Mouse (Mus musculus) neural tube, embryonic 13.5 days (tissue): ENCODE data around the gene Atp8b4. TPM values are rescaled to one million over a fixed set of nuclear protein-coding genes. Genes with fewer than 3 reads are reported as not detected.

Experiments used
- ATAC-seq: fragments of 200-750 bp; cut with Nextera tagmentation; 2 replicates; pipeline ENCODE4 v1.8.0; 2017; ENCODE audit warnings: low read depth, mild to moderate bottlenecking, moderate TSS enrichment, moderate library complexity
- H3K27ac ChIP-seq: fragments of 300-500 bp; sonication (generic); replicated peaks from 2 replicates; pipeline ENCODE4 v1.5.1; 2015; ENCODE audit warnings: moderate library complexity, mild to moderate bottlenecking, inconsistent platforms
- H3K27me3 ChIP-seq: fragments of 300-500 bp; sonication (generic); 2 replicates; pipeline ENCODE4 v1.6.1; 2015; ENCODE audit warnings: mild to moderate bottlenecking, inconsistent platforms
- H3K36me3 ChIP-seq: fragments of 300-500 bp; sonication (generic); 2 replicates; pipeline ENCODE4 v1.6.1; 2015; ENCODE audit warnings: mild to moderate bottlenecking, inconsistent platforms
- H3K4me1 ChIP-seq: fragments of 300-500 bp; sonication (generic); replicated peaks from 2 replicates; pipeline ENCODE4 v1.6.1; 2015; ENCODE audit warnings: inconsistent platforms
- H3K4me2 ChIP-seq: fragments of 300-500 bp; sonication (generic); 2 replicates; pipeline ENCODE4 v1.6.1; 2015; ENCODE audit warnings: inconsistent platforms, mild to moderate bottlenecking, moderate library complexity
- H3K4me3 ChIP-seq: fragments of 300-500 bp; sonication (generic); 2 replicates; pipeline ENCODE4 v1.5.1; 2015; ENCODE audit warnings: mild to moderate bottlenecking, inconsistent platforms
- H3K9ac ChIP-seq: fragments of 300-500 bp; sonication (generic); 2 replicates; pipeline ENCODE4 v1.6.1; 2015; ENCODE audit warnings: moderate library complexity, mild to moderate bottlenecking, inconsistent platforms
- H3K9me3 ChIP-seq: fragments of 300-500 bp; sonication (generic); 2 replicates; pipeline ENCODE4 v1.6.1; 2016; ENCODE audit warnings: inconsistent platforms
- WGBS: fragments of 180-500 bp; shearing (Covaris S2); methylation state at CpG from one replicate; pipeline ENCODE4 v1.1.7; 2015; 5-methylcytosine and 5-hydroxymethylcytosine counted together
- polyA plus RNA-seq: library from polyadenylated mRNA; unstranded; fragments of >200 nt; fragmentation: Nextera tagmentation; extraction: Ambion mirVana; gene quantifications from 2 replicates; pipeline ENCODE4 v1.2.1, GENCODE M21; 2015

The Atp8b4 gene
- polyA plus RNA-seq, 1 experiment from 2014 or later: not detected

DNA sequence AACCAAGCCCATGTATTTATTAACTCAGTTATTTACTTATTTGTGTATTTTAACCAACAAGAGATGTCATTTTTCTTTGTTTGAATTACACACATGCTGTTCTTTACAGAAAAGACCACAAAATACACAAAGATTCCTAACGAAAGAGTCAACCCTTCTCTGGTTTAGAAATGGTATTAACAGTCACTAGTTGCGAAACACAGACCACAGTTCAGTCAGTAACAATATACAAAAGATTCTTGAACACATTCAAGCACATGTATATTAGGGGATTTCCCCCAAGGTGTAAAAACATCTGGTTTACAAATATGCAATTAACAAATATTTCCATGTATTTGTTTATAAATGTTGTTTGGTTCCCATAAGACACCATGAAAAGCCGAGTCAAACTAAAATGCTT lies 81.6 kb downstream of the Atp8b4 start:
- H3K27ac ChIP-seq: no peak overlapping the region
- no peak overlapping the region for H3K4me2 ChIP-seq
- no peak overlapping the region for H3K4me3 ChIP-seq
- ATAC-seq: no peak
- H3K27me3 ChIP-seq: no peaks in the 10 kb centered on the region
- H3K36me3 ChIP-seq: no peaks in the 10 kb centered on the region
- no peaks in the 10 kb centered on the region for H3K4me1 ChIP-seq
- WGBS: 92% methylated on average over 3 of the region's 3 CpGs
- no peaks in the 10 kb centered on the region for H3K9me3 ChIP-seq
- no peak overlapping the region for H3K9ac ChIP-seq

DNA sequence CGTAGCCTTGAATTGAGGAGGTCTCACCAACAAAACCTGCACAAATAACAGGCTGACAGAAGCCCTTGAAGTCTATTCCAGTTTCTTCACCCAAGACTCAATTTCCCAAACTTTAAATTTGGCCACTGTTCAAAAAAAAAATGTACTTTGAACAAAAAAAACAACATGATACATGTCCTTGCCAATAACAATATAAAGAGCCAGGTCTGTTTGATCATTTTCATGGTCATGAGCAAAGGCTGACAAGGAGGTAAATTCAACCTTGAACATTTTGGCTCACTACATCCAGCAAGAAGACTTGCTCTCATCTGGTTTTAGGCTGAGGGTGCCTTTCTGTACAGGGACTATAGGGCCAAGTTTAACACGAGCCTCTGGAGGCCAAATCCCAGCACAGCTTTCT lies 83.7 kb downstream of the Atp8b4 start:
- Histone ChIP-seq H3K27me3 (no peaks in the 10 kb centered on the region), H3K4me1 (no peaks in the 10 kb centered on the region), H3K9me3 (no peaks in the 10 kb centered on the region), H3K9ac (no peak overlapping the region), H3K36me3 (no peaks in the 10 kb centered on the region), H3K4me3 (no peak overlapping the region), H3K27ac (no peak overlapping the region), H3K4me2 (no peak overlapping the region)
- 80% methylated on average over 2 of the region's 2 CpGs for WGBS
- ATAC-seq: no peak

DNA sequence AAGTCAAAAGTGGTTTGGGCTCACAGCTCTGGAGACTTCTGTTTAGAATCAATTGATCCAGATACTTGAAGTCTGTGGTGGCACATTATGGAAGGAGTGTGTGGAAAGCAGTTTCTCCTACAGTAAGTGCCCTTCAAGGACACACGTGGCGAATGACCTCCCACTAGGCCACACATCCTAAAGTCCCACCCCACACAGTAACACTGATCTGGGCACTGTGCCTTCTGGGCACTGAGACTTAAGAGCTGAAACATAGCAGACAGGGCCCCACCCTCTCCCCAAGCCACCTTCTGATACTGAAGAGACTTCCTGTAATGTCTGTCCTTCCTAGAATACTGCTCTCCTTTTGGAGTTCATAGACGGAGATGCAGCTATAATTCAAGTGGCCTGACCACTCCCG lies 84.5 kb downstream of the Atp8b4 start:
- no peaks in the 10 kb centered on the region for H3K27me3 ChIP-seq
- H3K4me2 ChIP-seq: no peak overlapping the region
- 50% methylated on average over 4 of the region's 4 CpGs for WGBS
- H3K4me3 ChIP-seq: no peak overlapping the region
- no peaks in the 10 kb centered on the region for H3K4me1 ChIP-seq
- H3K27ac ChIP-seq: no peak overlapping the region
- H3K9ac ChIP-seq: no peak overlapping the region
- no peaks in the 10 kb centered on the region for H3K36me3 ChIP-seq
- H3K9me3 ChIP-seq: no peaks in the 10 kb centered on the region
- ATAC-seq: no peak

DNA sequence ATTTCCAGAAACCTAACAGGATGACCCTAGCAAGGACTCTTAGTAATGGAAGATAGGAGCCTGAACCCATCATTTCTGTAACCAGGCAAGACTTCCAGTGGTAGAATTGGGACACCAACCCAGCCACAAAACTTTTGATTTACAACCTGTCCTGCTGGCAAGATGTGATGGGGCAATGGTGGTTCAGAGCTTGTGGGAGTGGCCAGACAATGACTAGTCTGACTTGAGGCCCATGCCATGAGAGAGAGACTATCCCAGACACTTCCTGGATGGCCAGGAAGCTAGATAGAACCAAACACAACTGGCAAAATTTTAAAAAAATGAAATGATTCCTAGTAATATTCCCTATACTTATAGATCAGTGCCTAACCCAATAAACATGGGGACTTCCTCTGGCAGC lies 87.7 kb downstream of the Atp8b4 start:
- Histone ChIP-seq H3K9me3 (no peaks in the 10 kb centered on the region), H3K4me2 (no peak overlapping the region), H3K36me3 (no peaks in the 10 kb centered on the region), H3K27ac (no peak overlapping the region), H3K27me3 (no peaks in the 10 kb centered on the region), H3K4me1 (no peaks in the 10 kb centered on the region), H3K4me3 (no peak overlapping the region), H3K9ac (no peak overlapping the region)
- no peak for ATAC-seq

DNA sequence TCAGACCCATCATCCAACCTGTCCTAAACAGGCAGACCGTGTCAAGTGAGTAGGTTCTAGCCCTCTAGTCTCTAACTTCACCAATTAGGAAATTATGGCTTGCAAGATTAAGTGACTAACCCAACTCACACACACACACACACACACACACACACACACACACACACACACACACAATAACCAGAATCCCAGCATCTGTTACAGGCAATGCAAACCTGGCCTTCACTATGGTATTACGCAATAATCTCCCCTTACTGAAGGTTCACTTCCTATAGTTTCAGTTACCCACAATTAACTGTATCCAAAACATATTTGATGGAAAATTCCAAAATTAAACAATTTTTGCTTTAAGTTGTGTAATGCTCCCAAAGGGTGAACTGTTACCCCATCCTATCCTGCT lies 101.0 kb downstream of the Atp8b4 start:
- H3K9me3 ChIP-seq: no peaks in the 10 kb centered on the region
- H3K4me3 ChIP-seq: no peak overlapping the region
- no peak overlapping the region for H3K4me2 ChIP-seq
- no peaks in the 10 kb centered on the region for H3K36me3 ChIP-seq
- H3K9ac ChIP-seq: no peak overlapping the region
- no peak for ATAC-seq
- no peak overlapping the region for H3K27ac ChIP-seq
- 90% methylated on average over 2 of the region's 2 CpGs for WGBS
- H3K4me1 ChIP-seq: no peaks in the 10 kb centered on the region
- H3K27me3 ChIP-seq: no peaks in the 10 kb centered on the region

DNA sequence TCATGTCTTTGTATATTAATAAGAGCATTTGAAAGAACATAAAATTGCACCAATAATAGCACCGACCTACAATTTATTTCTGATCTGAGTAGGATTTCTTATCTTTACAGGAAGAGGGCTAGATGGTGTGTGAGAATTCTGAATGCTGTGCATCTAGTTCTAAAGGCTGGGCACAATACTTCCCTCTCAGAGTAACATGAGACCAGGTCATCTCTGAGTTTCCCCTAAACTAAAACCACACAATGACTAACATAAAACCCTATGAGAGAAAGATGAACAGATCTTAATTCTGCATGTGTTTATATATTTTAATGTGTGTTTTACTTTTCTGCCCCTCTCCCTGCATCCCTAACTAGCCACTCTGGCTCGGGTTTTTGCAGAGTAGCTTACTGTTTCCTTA lies 101.5 kb downstream of the Atp8b4 start:
- ATAC-seq: no peak
- Histone ChIP-seq H3K27me3 (no peaks in the 10 kb centered on the region), H3K4me1 (no peaks in the 10 kb centered on the region), H3K4me3 (no peak overlapping the region), H3K9me3 (no peaks in the 10 kb centered on the region), H3K9ac (no peak overlapping the region), H3K36me3 (no peaks in the 10 kb centered on the region), H3K4me2 (no peak overlapping the region), H3K27ac (no peak overlapping the region)
- WGBS: 82% methylated on average over 2 of the region's 2 CpGs

DNA sequence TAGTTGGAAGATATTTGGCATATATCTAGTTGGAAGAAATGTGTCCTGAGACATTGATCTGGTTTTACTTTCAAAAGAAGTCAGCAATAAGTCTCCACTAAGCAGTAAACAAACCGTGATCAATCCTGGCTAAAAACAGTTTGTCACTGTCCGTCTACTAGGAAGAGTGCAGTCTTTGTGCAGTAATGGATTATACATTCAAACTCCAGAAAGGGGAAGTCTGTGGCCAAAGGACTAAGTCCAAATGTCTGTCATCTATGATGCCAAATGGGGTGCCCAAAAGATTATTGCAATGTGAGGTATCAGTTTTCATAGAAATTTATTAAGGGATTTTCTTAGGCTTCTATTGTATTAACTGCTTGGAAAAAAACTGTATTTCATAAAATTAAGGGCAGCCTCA lies 102.3 kb downstream of the Atp8b4 start:
- ATAC-seq: no peak
- no peak overlapping the region for H3K4me3 ChIP-seq
- no peaks in the 10 kb centered on the region for H3K27me3 ChIP-seq
- no peaks in the 10 kb centered on the region for H3K4me1 ChIP-seq
- no peaks in the 10 kb centered on the region for H3K9me3 ChIP-seq
- H3K27ac ChIP-seq: no peak overlapping the region
- H3K9ac ChIP-seq: no peak overlapping the region
- H3K36me3 ChIP-seq: no peaks in the 10 kb centered on the region
- 78% methylated on average over 2 of the region's 2 CpGs for WGBS
- H3K4me2 ChIP-seq: no peak overlapping the region

DNA sequence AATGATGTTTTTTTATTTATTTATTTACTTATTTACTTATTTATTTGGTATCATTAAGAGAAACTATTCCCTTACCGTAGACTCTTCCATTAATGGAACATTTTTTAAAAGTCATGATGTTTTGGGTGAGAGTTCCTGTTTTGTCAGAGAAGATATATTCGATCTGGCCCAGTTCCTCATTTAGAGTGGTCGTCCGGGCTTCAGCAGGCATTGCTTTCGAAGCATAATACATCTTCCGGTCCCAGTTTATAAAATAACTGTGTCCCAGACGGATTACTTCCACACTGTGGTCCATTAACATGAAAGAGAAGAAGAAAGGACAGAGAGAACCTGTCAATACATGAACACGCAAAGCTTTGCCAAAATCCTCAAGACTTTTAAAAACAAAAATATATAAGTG lies 103.0 kb downstream of the Atp8b4 start:
- Histone ChIP-seq H3K4me3 (no peak overlapping the region), H3K4me1 (no peaks in the 10 kb centered on the region), H3K9me3 (no peaks in the 10 kb centered on the region), H3K9ac (no peak overlapping the region), H3K27ac (no peak overlapping the region), H3K4me2 (no peak overlapping the region), H3K27me3 (no peaks in the 10 kb centered on the region), H3K36me3 (no peaks in the 10 kb centered on the region)
- no peak for ATAC-seq
- WGBS: 83% methylated on average over 8 of the region's 8 CpGs

DNA sequence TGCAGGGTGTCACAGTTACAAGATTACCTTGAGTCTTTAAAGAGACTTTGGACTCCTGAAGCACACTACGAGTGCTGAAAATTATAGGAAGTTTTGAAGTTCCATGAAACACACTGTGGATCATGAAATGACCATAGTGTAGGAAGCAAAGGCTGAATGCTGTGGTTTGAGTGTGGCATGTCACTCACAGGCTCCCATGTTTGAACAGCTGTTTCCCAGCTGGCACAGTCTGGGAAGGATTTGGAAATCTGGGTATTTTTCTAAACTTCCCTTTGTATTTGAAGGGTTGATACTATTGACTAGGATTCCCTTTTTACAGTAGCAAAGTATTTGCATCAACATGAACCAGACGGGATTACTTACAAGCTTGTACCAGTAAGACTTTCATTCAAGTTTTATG lies 105.5 kb downstream of the Atp8b4 start:
- ATAC-seq: no peak
- H3K9me3 ChIP-seq: no peaks in the 10 kb centered on the region
- no peak overlapping the region for H3K4me2 ChIP-seq
- no peak overlapping the region for H3K9ac ChIP-seq
- H3K4me3 ChIP-seq: no peak overlapping the region
- H3K27me3 ChIP-seq: no peaks in the 10 kb centered on the region
- no peak overlapping the region for H3K27ac ChIP-seq
- no peaks in the 10 kb centered on the region for H3K36me3 ChIP-seq
- no peaks in the 10 kb centered on the region for H3K4me1 ChIP-seq
- 77% methylated on average over 2 of the region's 2 CpGs for WGBS

DNA sequence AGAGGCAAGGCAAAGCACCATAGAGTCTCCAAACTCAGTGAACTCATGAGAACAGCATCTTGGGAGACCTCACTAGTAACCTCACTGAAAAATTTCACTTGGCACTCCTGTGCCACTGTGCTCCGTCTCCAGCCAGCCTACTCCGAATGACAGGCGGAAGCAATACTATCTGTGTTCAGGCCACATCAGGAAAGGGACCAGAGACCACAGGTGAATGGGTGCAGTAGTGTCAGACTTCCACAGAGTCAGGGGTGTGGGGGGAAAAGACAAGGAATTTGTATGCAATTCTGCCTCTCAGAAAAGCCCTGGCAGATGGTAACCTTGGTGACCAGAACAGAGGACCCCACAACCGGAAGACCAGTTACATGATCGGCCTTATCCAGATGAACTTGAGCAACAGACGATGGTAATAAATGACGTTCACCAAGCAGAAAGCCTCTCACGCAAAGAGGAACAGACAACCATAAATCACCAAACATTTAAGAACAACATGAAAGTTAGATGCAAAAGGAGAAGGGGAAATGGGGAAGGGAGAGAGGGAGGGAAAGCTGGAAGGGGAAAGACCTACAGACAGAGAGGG lies 112.9 kb downstream of the Atp8b4 start:
- Histone ChIP-seq H3K27me3 (no peaks in the 10 kb centered on the region), H3K9ac (no peak overlapping the region), H3K27ac (no peak overlapping the region), H3K36me3 (no peaks in the 10 kb centered on the region), H3K9me3 (no peaks in the 10 kb centered on the region), H3K4me3 (no peak overlapping the region), H3K4me1 (no peaks in the 10 kb centered on the region), H3K4me2 (no peak overlapping the region)
- no peak for ATAC-seq
- WGBS: 72% methylated on average over 8 of the region's 8 CpGs

DNA sequence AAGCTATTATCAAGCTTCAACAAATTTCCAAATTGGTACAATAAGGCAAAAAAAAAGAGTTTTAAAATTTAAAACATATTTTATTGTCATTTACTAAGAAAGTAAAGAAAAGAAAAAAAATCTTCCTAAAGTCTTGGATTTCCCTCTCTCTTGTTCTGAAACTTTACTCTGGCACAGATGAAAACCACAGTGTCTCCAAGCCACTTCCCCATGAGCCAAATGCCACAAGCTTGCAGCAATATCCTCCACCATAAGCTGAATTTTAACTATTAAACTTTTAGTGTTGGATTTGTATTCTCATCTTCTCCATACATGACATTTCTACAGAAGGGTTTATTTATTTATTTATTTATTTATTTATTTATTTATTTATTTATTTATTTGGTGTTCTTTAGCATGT lies 114.4 kb downstream of the Atp8b4 start:
- Histone ChIP-seq H3K4me2 (no peak overlapping the region), H3K9me3 (no peaks in the 10 kb centered on the region), H3K27me3 (no peaks in the 10 kb centered on the region), H3K9ac (no peak overlapping the region), H3K27ac (no peak overlapping the region), H3K4me1 (no peaks in the 10 kb centered on the region), H3K36me3 (no peaks in the 10 kb centered on the region), H3K4me3 (no peak overlapping the region)
- no peak for ATAC-seq

DNA sequence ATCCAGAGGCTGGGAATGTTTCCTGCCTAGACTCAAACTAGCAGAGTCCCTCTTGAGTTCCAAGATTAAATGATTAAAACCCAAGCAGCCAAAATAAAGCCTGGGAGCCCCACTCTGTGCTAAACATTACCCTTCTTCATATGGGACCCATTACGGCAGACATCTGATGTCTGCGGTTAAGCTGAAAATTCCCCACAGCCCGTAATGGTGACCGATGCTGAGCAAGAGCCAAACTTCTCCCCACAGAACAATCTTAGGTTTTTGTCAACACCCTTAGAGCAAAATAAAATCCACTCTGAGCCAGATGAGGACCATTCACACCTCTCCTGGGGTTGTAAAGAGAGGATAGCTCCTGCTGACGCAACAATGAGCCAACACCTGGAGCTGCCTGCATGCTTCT lies 120.2 kb downstream of the Atp8b4 start:
- H3K9ac ChIP-seq: no peak overlapping the region
- H3K4me1 ChIP-seq: no peaks in the 10 kb centered on the region
- no peak overlapping the region for H3K4me2 ChIP-seq
- no peaks in the 10 kb centered on the region for H3K36me3 ChIP-seq
- ATAC-seq: no peak
- H3K27ac ChIP-seq: no peak overlapping the region
- H3K27me3 ChIP-seq: no peaks in the 10 kb centered on the region
- no peak overlapping the region for H3K4me3 ChIP-seq
- H3K9me3 ChIP-seq: no peaks in the 10 kb centered on the region
- WGBS: 78% methylated on average over 5 of the region's 5 CpGs

DNA sequence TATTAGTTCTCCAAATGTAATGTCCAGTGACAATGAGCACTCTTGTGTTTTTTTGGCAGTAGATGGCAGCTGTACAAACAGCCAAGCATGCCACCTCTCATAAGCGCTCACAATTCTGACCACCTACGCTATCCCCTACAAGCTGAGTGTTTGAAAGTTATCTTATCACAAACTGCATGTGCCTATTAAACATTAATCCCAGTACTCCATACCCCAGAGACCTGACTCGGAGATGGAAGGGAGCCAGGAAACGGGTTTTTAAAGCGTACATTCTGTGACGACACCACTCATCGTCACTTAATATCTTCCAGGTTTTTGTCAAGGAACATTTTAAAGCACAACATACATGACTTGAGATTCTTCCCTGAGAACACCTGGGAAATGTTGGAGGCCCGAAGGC lies 128.8 kb downstream of the Atp8b4 start:
- 86% methylated on average over 8 of the region's 8 CpGs for WGBS
- Histone ChIP-seq H3K9me3 (no peaks in the 10 kb centered on the region), H3K36me3 (no peaks in the 10 kb centered on the region), H3K27me3 (no peaks in the 10 kb centered on the region), H3K4me3 (no peak overlapping the region), H3K27ac (no peak overlapping the region), H3K4me2 (no peak overlapping the region), H3K4me1 (no peaks in the 10 kb centered on the region), H3K9ac (no peak overlapping the region)
- no peak for ATAC-seq
